Mouse (Mus musculus): ENCODE data around the gene Tmem184a. TPM values are rescaled to one million over a fixed set of nuclear protein-coding genes. Genes with fewer than 3 reads are reported as not detected.
A peak's percentile ranks its signal among the peaks of the same experiment; 100 is the strongest.

The Tmem184a gene
- polyA plus RNA-seq, 1 experiment from 2014 or later = 1.7 TPM

DNA sequence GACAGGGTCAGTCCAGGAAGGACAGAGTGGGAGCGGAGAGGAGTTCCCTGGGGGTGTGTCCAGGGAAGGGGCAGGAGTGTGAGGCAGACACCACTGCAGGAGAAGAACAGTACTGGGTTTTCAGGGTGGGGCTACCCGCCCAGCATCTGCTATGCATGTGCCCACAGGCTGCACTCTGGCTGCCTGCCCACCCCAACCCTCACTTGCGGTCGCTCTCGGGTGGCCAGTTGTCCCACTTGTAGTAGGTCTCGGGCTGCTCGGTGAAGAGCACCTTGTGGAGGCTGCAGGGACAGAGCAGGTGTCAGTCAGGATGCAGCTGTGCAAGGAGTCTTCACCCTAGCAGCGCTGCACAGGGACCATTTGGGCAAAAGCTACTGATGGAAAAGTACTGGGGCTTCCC, 51.5 kb downstream of the Tmem184a start:
- Histone ChIP-seq H3K4me2 (ENCODE audit: low read depth, low read length) (no peak overlapping the region), H3K36me3 (ENCODE audit: control insufficient read depth, insufficient read depth) (peaks cover 34% of the 10 kb centered on the region), H3K9me3 (replicated peaks; ENCODE audit: control insufficient read depth, low read length) (no peaks in the 10 kb centered on the region), H3K4me1 (ENCODE audit: control insufficient read depth, low read depth, low read length) (no peaks in the 10 kb centered on the region), H3K27me3 (ENCODE audit: control insufficient read depth, insufficient read depth, low read depth, low read length) (no peaks in the 10 kb centered on the region), H3K4me3 (ENCODE audit: low read depth, low read length) (no peak overlapping the region), H3K27ac (ENCODE audit: low read length) (no peak overlapping the region), H3K9ac (ENCODE audit: low read depth, low read length) (no peak overlapping the region)
- WGBS (ENCODE audit: insufficient replicate concordance) = 85% methylated on average over 8 of the region's 8 CpGs
- ATAC-seq (ENCODE audit: low read depth) = no peak

DNA sequence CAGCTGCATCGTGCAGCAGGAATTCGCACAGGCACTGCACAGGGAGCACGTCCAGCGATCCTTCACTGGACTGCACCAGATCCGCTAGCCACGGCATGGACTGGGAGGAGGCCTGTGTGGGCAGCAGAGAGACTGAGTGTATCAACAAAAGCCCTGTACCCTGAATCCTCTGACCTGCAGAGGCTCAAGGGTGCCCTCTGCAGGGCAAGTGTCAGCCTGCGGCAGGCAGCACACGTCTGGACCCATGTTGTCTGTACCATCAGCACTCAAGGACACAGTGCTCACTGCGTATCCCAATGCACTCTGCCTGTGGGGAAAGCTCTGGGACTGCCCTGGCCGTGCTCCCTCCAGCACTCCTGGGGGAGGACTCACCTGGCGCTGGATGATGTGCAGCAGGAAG, 55.4 kb downstream of the Tmem184a start:
- H3K4me3 ChIP-seq (ENCODE audit: low read depth, low read length) = no peak overlapping the region
- no peak overlapping the region for H3K27ac ChIP-seq (ENCODE audit: low read length)
- WGBS (ENCODE audit: insufficient replicate concordance) = 67% methylated on average over 11 of the region's 11 CpGs
- no peak overlapping the region for H3K9ac ChIP-seq (ENCODE audit: low read depth, low read length)
- no peak overlapping the region for H3K4me2 ChIP-seq (ENCODE audit: low read depth, low read length)
- peaks cover 32% of the 10 kb centered on the region for H3K36me3 ChIP-seq (ENCODE audit: control insufficient read depth, insufficient read depth)
- no peaks in the 10 kb centered on the region for H3K27me3 ChIP-seq (ENCODE audit: control insufficient read depth, insufficient read depth, low read depth, low read length)
- no peak for ATAC-seq (ENCODE audit: low read depth)
- H3K4me1 ChIP-seq (ENCODE audit: control insufficient read depth, low read depth, low read length) = no peaks in the 10 kb centered on the region
- H3K9me3 ChIP-seq (replicated peaks; ENCODE audit: control insufficient read depth, low read length) = no peaks in the 10 kb centered on the region

DNA sequence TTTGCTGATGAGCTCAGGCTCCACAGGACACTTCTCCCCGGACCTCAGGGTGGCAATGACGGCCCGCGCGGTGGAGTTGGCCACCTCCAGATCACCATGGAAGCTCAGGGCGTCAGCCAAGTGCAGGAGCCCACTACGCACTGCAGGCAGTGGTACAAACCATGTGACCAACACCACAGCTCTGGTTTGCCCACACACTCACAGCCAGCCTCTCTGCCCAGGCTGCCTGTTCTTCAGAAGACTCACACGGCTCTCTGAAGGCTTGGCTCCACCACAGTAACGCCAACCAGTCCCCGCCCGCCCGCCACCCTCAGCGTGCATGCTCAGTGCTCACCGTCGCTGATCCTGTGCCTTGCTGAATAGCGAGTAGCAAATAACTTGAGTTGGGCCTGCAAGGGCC, 61.6 kb downstream of the Tmem184a start:
- peaks cover 24% of the 10 kb centered on the region for H3K36me3 ChIP-seq (ENCODE audit: control insufficient read depth, insufficient read depth)
- ATAC-seq (ENCODE audit: low read depth) = no peak
- no peaks in the 10 kb centered on the region for H3K9me3 ChIP-seq (replicated peaks; ENCODE audit: control insufficient read depth, low read length)
- H3K4me3 ChIP-seq (ENCODE audit: low read depth, low read length) = no peak overlapping the region
- no peak overlapping the region for H3K4me2 ChIP-seq (ENCODE audit: low read depth, low read length)
- no peak overlapping the region for H3K9ac ChIP-seq (ENCODE audit: low read depth, low read length)
- H3K27me3 ChIP-seq (ENCODE audit: control insufficient read depth, insufficient read depth, low read depth, low read length) = no peaks in the 10 kb centered on the region
- no peaks in the 10 kb centered on the region; the same call in 1 of the 2 replicates for H3K4me1 ChIP-seq (ENCODE audit: control insufficient read depth, low read depth, low read length)
- 84% methylated on average over 16 of the region's 16 CpGs for WGBS (ENCODE audit: insufficient replicate concordance)
- no peak overlapping the region for H3K27ac ChIP-seq (ENCODE audit: low read length)

DNA sequence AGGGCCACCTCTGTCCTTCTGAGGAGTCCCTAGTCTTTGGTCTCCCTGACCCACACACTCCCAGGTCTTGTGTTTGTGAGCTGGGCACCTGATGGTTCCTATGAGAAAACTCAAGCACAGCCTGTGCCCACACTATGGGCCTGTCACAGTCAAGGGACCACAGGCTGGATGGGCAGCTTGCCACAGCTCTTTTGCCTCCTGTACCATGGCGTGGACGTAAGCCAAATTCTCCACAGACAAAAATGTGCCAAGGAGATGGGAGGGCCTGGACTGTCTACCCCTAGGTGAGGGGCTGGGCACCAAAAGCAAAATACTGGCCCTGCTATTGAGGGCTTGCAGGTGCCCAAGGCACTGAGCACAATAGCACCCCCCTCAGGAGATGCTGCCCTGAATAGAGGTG, 63.1 kb downstream of the Tmem184a start:
- Histone ChIP-seq H3K9ac (ENCODE audit: low read depth, low read length) (no peak overlapping the region), H3K36me3 (ENCODE audit: control insufficient read depth, insufficient read depth) (peaks cover 12% of the 10 kb centered on the region), H3K9me3 (replicated peaks; ENCODE audit: control insufficient read depth, low read length) (no peaks in the 10 kb centered on the region), H3K27me3 (ENCODE audit: control insufficient read depth, insufficient read depth, low read depth, low read length) (no peaks in the 10 kb centered on the region), H3K4me2 (ENCODE audit: low read depth, low read length) (no peak overlapping the region), H3K4me1 (ENCODE audit: control insufficient read depth, low read depth, low read length) (no peaks in the 10 kb centered on the region; the same call in 1 of the 2 replicates), H3K4me3 (ENCODE audit: low read depth, low read length) (no peak overlapping the region), H3K27ac (ENCODE audit: low read length) (no peak overlapping the region)
- ATAC-seq (ENCODE audit: low read depth) = no peak
- 89% methylated on average over 2 of the region's 2 CpGs for WGBS (ENCODE audit: insufficient replicate concordance)

DNA sequence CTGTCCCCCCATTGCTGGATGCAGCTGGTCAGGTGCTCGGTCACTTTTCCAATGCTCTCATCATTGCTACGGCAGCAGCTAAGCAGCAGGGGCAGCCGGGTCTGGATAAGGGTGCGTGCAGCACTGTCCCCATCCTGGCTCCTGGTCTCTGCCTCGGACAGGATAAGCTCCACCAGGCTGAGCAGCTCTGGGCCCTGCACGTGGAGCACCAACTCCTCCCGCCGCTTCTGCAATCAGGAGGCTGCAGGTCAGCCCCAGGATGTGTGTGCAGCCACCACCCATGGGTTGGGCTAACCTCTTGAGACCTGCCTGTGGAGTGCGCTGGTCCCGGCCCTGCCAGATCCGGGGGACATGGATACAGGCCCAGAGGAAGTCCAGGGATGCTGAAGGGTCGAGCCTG, 63.6 kb downstream of the Tmem184a start:
- Histone ChIP-seq H3K4me2 (ENCODE audit: low read depth, low read length) (no peak overlapping the region), H3K4me3 (ENCODE audit: low read depth, low read length) (no peak overlapping the region), H3K9me3 (replicated peaks; ENCODE audit: control insufficient read depth, low read length) (no peaks in the 10 kb centered on the region), H3K9ac (ENCODE audit: low read depth, low read length) (no peak overlapping the region), H3K27ac (ENCODE audit: low read length) (no peak overlapping the region), H3K27me3 (ENCODE audit: control insufficient read depth, insufficient read depth, low read depth, low read length) (no peaks in the 10 kb centered on the region), H3K4me1 (ENCODE audit: control insufficient read depth, low read depth, low read length) (no peaks in the 10 kb centered on the region; the same call in 1 of the 2 replicates), H3K36me3 (ENCODE audit: control insufficient read depth, insufficient read depth) (peaks cover 12% of the 10 kb centered on the region)
- 69% methylated on average over 12 of the region's 12 CpGs for WGBS (ENCODE audit: insufficient replicate concordance)
- peak; percentile 33; the same call in 1 of the 2 replicates for ATAC-seq (ENCODE audit: low read depth)

DNA sequence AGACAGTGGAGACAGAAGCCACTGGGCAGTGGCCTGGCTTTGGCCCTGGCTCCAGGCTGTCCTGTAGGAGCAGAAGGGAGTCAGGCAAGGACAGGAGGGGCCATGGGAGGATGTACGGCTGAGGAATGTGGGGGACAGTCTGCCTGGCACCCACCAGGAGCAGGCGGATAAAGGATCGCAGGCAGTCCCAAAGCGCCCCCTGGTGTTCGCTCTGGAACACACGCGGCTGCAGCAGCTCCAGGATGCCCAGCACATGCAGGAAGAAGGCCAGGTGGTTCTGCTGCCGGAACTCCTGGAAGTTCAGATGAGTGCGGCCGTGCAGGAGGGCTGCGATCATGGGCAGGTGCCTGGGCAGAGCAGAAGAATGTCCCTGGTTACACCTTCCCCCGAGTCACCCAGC, 65.0 kb downstream of the Tmem184a start:
- no peaks in the 10 kb centered on the region; the same call in 1 of the 2 replicates for H3K4me1 ChIP-seq (ENCODE audit: control insufficient read depth, low read depth, low read length)
- WGBS (ENCODE audit: insufficient replicate concordance) = 33% methylated on average over 12 of the region's 12 CpGs
- H3K27ac ChIP-seq (ENCODE audit: low read length) = no peak overlapping the region
- no peak overlapping the region for H3K9ac ChIP-seq (ENCODE audit: low read depth, low read length)
- H3K27me3 ChIP-seq (ENCODE audit: control insufficient read depth, insufficient read depth, low read depth, low read length) = no peaks in the 10 kb centered on the region
- peaks cover 9% of the 10 kb centered on the region for H3K36me3 ChIP-seq (ENCODE audit: control insufficient read depth, insufficient read depth)
- no peak overlapping the region for H3K4me2 ChIP-seq (ENCODE audit: low read depth, low read length)
- no peak for ATAC-seq (ENCODE audit: low read depth)
- H3K4me3 ChIP-seq (ENCODE audit: low read depth, low read length) = no peak overlapping the region
- no peaks in the 10 kb centered on the region for H3K9me3 ChIP-seq (replicated peaks; ENCODE audit: control insufficient read depth, low read length)

Small RNAs within 50 kb of the gene (microRNA-seq; reads per million reads assigned to microRNA genes)
- not detected for gene Mir7037

Other genes starting within 250 kb of the Tmem184a start
- gene Micall2, start 83.6 kb downstream of the Tmem184a start, polyA plus RNA-seq (2015; fragmentation: Nextera tagmentation; extraction: Ambion mirVana) = 10.4 and 11.1 TPM in 2 replicates
- 10.4 and 11.2 TPM in 2 replicates for gene Ints1, start 44.2 kb downstream of the Tmem184a start, polyA plus RNA-seq (2015; fragmentation: Nextera tagmentation; extraction: Ambion mirVana)
- gene Mafk, start 28.4 kb downstream of the Tmem184a start, polyA plus RNA-seq (2015; fragmentation: Nextera tagmentation; extraction: Ambion mirVana) = 43.3 and 44.6 TPM in 2 replicates
- 0.14 TPM in 1 of 2 replicates, not detected in the other for gene Gm26938, start 6.5 kb upstream of the Tmem184a start, polyA plus RNA-seq (2015; fragmentation: Nextera tagmentation; extraction: Ambion mirVana)
- gene Psmg3, start 7.0 kb upstream of the Tmem184a start, polyA plus RNA-seq (2015; fragmentation: Nextera tagmentation; extraction: Ambion mirVana) = 35.6 and 37.7 TPM in 2 replicates
- gene Elfn1, start 88.0 kb upstream of the Tmem184a start, polyA plus RNA-seq (2015; fragmentation: Nextera tagmentation; extraction: Ambion mirVana) = 0.04 TPM in 1 of 2 replicates, not detected in the other